Mouse (Mus musculus) MEL (cell line): ENCODE measurements around the gene Cyb5d1.

Source experiments
- CTCF ChIP-seq, 3 experiments: IDR thresholded peaks in 2 of 3; conservative IDR thresholded peaks in 1 of 3; 2 replicates each; pipeline ENCODE4 v1.5.1; 2011 to 2012; ENCODE audit warnings: low read length in 3 of 3, low read depth in 2 of 3, mild to moderate bottlenecking in 2 of 3, improper control_type of control experiment in 1 of 3, inconsistent platforms in 1 of 3, mixed read lengths in 1 of 3, moderate library complexity in 1 of 3; ENCODE audit not compliant: control insufficient read depth in 1 of 3, insufficient read depth in 1 of 3, poor library complexity in 1 of 3, severe bottlenecking in 1 of 3
- MXI1 ChIP-seq: IDR thresholded peaks from 2 replicates; pipeline ENCODE4 v1.6.1; 2011; ENCODE audit warnings: mild to moderate bottlenecking, low read depth, low read length, improper control_type of control experiment

GRCm38 (mm10) chr11:69357690-69358089 is 37.7 kb downstream of the Cyb5d1 start:
- TF ChIP-seq CTCF (IDR thresholded peaks at IDR 0.05 in 2 of 3, conservative IDR thresholded peaks at IDR 0.05 in 1 of 3; ENCODE audit: control insufficient read depth in 1 of 3, insufficient read depth in 1 of 3, low read depth in 2 of 3, low read length in 3 of 3, poor library complexity in 1 of 3, severe bottlenecking in 1 of 3) (no peak), MXI1 (no peak)
